Mouse (Mus musculus) olfactory bulb, adult 2 months (tissue): ENCODE results near the gene Zfp719. TPM values are rescaled to one million over a fixed set of nuclear protein-coding genes. Genes with fewer than 3 reads are reported as not detected.

Experiments used
- H3K27ac ChIP-seq: fragments of 200-500 bp; 2 replicates; pipeline ENCODE4 v1.5.1; 2012; ENCODE audit warnings: low read depth, low read length; ENCODE audit not compliant: insufficient read depth
- H3K4me1 ChIP-seq: fragments of 200-500 bp; 2 replicates; pipeline ENCODE4 v1.6.1; 2012; ENCODE audit warnings: low read length; ENCODE audit not compliant: control insufficient read depth, insufficient read depth
- H3K4me3 ChIP-seq: fragments of 200-500 bp; 2 replicates; pipeline ENCODE4 v1.5.1; 2012; ENCODE audit warnings: mild to moderate bottlenecking, low read depth, low read length, moderate library complexity; ENCODE audit not compliant: insufficient read depth
- CTCF ChIP-seq: fragments of 200-500 bp; IDR thresholded peaks from 2 replicates; pipeline ENCODE4 v1.5.1; 2012; ENCODE audit warnings: low read depth, mild to moderate bottlenecking, low read length, moderate library complexity; ENCODE audit not compliant: insufficient read depth
- POLR2A ChIP-seq: fragments of 200-500 bp; IDR thresholded peaks from 2 replicates; pipeline ENCODE4 v1.6.1; 2012; ENCODE audit warnings: mild to moderate bottlenecking, low read depth, low read length, moderate library complexity; ENCODE audit not compliant: insufficient read depth
- WGBS: fragments of 180-500 bp; shearing (Covaris S2); methylation state at CpG from one replicate; pipeline ENCODE4 v1.1.7; 2018; 5-methylcytosine and 5-hydroxymethylcytosine counted together
- polyA plus RNA-seq: library from polyadenylated mRNA; stranded (reverse); fragments of >200 nt; gene quantifications from 2 replicates; pipeline ENCODE4 v1.2.4, GENCODE M21; 2012; ENCODE audit warnings: low replicate concordance; ENCODE audit not compliant: missing spikeins, insufficient read depth, insufficient read length

Gene Zfp719
- polyA plus RNA-seq, 1 experiment, result not detected

GRCm38 (mm10) chr7:43553153-43553552, 26.3 kb upstream of the Zfp719 start:
- H3K27ac ChIP-seq, result no peak overlapping the region
- TF ChIP-seq CTCF (no peak), POLR2A (no peak)
- no peak overlapping the region for H3K4me3 ChIP-seq
- 91% methylated on average over 4 of the region's 4 CpGs for WGBS
- H3K4me1 ChIP-seq, result no peaks in the 10 kb centered on the region

- Histone ChIP-seq H3K4me1 (no peaks in the 10 kb centered on the region), H3K27ac (no peak overlapping the region), H3K4me3 (no peak overlapping the region)
- whole genome bisulfite sequencing, result 72% methylated on average over 3 of the region's 3 CpGs
- TF ChIP-seq POLR2A (no peak), CTCF (no peak)
Observed at GRCm38 (mm10) chr7:43554550-43554949, 24.9 kb upstream of the Zfp719 start.

GRCm38 (mm10) chr7:43555351-43555750, 24.1 kb upstream of the Zfp719 start:
- Histone ChIP-seq H3K4me1 (no peaks in the 10 kb centered on the region), H3K4me3 (no peak overlapping the region), H3K27ac (no peak overlapping the region)
- TF ChIP-seq POLR2A (no peak), CTCF (no peak)
- 88% methylated on average over 5 of the region's 5 CpGs for WGBS

- Histone ChIP-seq H3K4me3 (no peak overlapping the region), H3K27ac (no peak overlapping the region), H3K4me1 (no peaks in the 10 kb centered on the region)
- no peak for TF ChIP-seq CTCF
- 88% methylated on average over 1 of the region's 1 CpGs for WGBS
Observed at GRCm38 (mm10) chr7:43556901-43557300, 22.5 kb upstream of the Zfp719 start.

GRCm38 (mm10) chr7:43562006-43562633, 17.3 kb upstream of the Zfp719 start, which contains the start of gene Zfp658:
TSS of gene Zfp658 (plus strand) at chr7:43562256.
- Histone ChIP-seq H3K27ac (peak within 1 kb of the TSS; percentile 4; the same call in 1 of the 2 replicates), H3K4me3 (peak within 1 kb of the TSS; percentile 68), H3K4me1 (peaks cover 10% of the 10 kb centered on the region)
- WGBS, result under 1% methylated on average over 27 of the region's 27 CpGs
- TF ChIP-seq CTCF (no peak), POLR2A (no peak)

- H3K27ac ChIP-seq, result peak overlapping the region; percentile 4; the same call in 1 of the 2 replicates
- WGBS, result under 1% methylated on average over 10 of the region's 10 CpGs
- peaks cover 10% of the 10 kb centered on the region for H3K4me1 ChIP-seq
- TF ChIP-seq CTCF (no peak), POLR2A (no peak)
- H3K4me3 ChIP-seq, result peak overlapping the region; percentile 68
Observed at GRCm38 (mm10) chr7:43562651-43563070, 16.7 kb upstream of the Zfp719 start.

GRCm38 (mm10) chr7:43563300-43563699, 16.1 kb upstream of the Zfp719 start:
- WGBS, result 43% methylated on average over 6 of the region's 6 CpGs
- Histone ChIP-seq H3K4me3 (no peak overlapping the region), H3K4me1 (peaks cover 10% of the 10 kb centered on the region), H3K27ac (no peak overlapping the region)
- TF ChIP-seq CTCF, result no peak
- no peak for TF ChIP-seq POLR2A

- WGBS, result 94% methylated on average over 2 of the region's 2 CpGs
- TF ChIP-seq POLR2A, result no peak
- no peak for TF ChIP-seq CTCF
Observed at GRCm38 (mm10) chr7:43571216-43571615, 8.2 kb upstream of the Zfp719 start.

GRCm38 (mm10) chr7:43580526-43580925, 1.1 kb downstream of the Zfp719 start:
- TF ChIP-seq CTCF, result no peak
- no peak for TF ChIP-seq POLR2A
- WGBS, result 23% methylated on average over 5 of the region's 5 CpGs
- Histone ChIP-seq H3K4me3 (peak overlapping the region; percentile 87), H3K4me1 (peaks cover 7% of the 10 kb centered on the region), H3K27ac (no peak overlapping the region)

More at GRCm38 (mm10) chr7:43571216-43571615, 8.2 kb upstream of the Zfp719 start:
- H3K27ac ChIP-seq, result no peak overlapping the region
- H3K4me1 ChIP-seq, result no peaks in the 10 kb centered on the region
- H3K4me3 ChIP-seq, result no peak overlapping the region

GRCm38 (mm10) chr7:43584790-43585189, 5.4 kb downstream of the Zfp719 start:
- WGBS, result 90% methylated on average over 5 of the region's 5 CpGs
- no peak overlapping the region for H3K4me3 ChIP-seq
- no peak overlapping the region for H3K27ac ChIP-seq
- peaks cover 7% of the 10 kb centered on the region for H3K4me1 ChIP-seq
- TF ChIP-seq POLR2A (no peak), CTCF (no peak)
